Mouse (Mus musculus) ES-Bruce4 (cell line): ENCODE measurements around the gene Nop10. TPM values are rescaled to one million over a fixed set of nuclear protein-coding genes. Genes with fewer than 3 reads are reported as not detected.
A peak's percentile ranks its signal among the peaks of the same experiment; 100 is the strongest.
"Not testable (repeated sequence)": the region's sequence is repeated elsewhere in the genome, so short reads cannot be mapped to it uniquely, and the experiment has no call there.

Source experiments
- H3K27ac ChIP-seq: 2 replicates; pipeline ENCODE4 v1.5.1; 2012; ENCODE audit warnings: low read length, inconsistent platforms; ENCODE audit not compliant: insufficient read depth
- H3K27me3 ChIP-seq: 2 replicates; pipeline ENCODE4 v1.6.1; 2012; ENCODE audit warnings: mild to moderate bottlenecking, low read length, inconsistent platforms; ENCODE audit not compliant: control insufficient read depth, poor library complexity, insufficient read depth, severe bottlenecking
- H3K36me3 ChIP-seq: 2 replicates; pipeline ENCODE4 v1.6.1; 2012; ENCODE audit warnings: inconsistent platforms, mild to moderate bottlenecking, low read length, moderate library complexity; ENCODE audit not compliant: control insufficient read depth, poor library complexity, insufficient read depth, severe bottlenecking
- H3K4me1 ChIP-seq: one replicate; pipeline ENCODE4 v1.8.1; 2011; ENCODE audit warnings: low read length; ENCODE audit not compliant: control insufficient read depth, insufficient read depth
- H3K4me3 ChIP-seq: 2 replicates; pipeline ENCODE4 v1.5.1; 2011; ENCODE audit warnings: low read depth, mild to moderate bottlenecking, low read length
- H3K9ac ChIP-seq: 2 replicates; pipeline ENCODE4 v1.6.1; 2012; ENCODE audit warnings: low read depth, mild to moderate bottlenecking, inconsistent platforms; ENCODE audit not compliant: poor library complexity, severe bottlenecking
- H3K9me3 ChIP-seq: replicated peaks from 2 replicates; pipeline ENCODE4 v1.6.1; 2012; ENCODE audit warnings: mild to moderate bottlenecking, low read length, inconsistent platforms; ENCODE audit not compliant: control insufficient read depth, poor library complexity, insufficient read depth, severe bottlenecking
- CTCF ChIP-seq: IDR thresholded peaks from one replicate; pipeline ENCODE4 v1.8.1; 2011; ENCODE audit warnings: low read depth, low read length
- EP300 ChIP-seq: IDR thresholded peaks from 2 replicates; pipeline ENCODE4 v1.6.1; 2011; ENCODE audit warnings: low read depth, low read length; ENCODE audit not compliant: insufficient read depth
- POLR2A ChIP-seq: IDR thresholded peaks from one replicate; pipeline ENCODE4 v1.8.1; 2011; ENCODE audit warnings: low read length; ENCODE audit not compliant: insufficient read depth
- polyA plus RNA-seq: library from polyadenylated mRNA; stranded (reverse); fragments of >200 nt; gene quantifications from 2 replicates; pipeline ENCODE4 v1.2.4, GENCODE M21; 2011; ENCODE audit warnings: low read depth; ENCODE audit not compliant: missing spikeins, insufficient read depth, insufficient read length

The Nop10 gene
- polyA plus RNA-seq, 1 experiment, result 129 TPM

- Histone ChIP-seq H3K36me3 (no peaks in the 10 kb centered on the region), H3K27me3 (no peaks in the 10 kb centered on the region), H3K9me3 (no peaks in the 10 kb centered on the region), H3K4me3 (peak overlapping the region; percentile 58), H3K9ac (peak overlapping the region; percentile 79), H3K27ac (peak overlapping the region; percentile 51; the same call in 1 of the 2 replicates), H3K4me1 (no peaks in the 10 kb centered on the region)
- TF ChIP-seq POLR2A (no peak), CTCF (no peak), EP300 (peak; percentile 80)
Observed at GRCm38 (mm10) chr2:112284363-112285030, 22.8 kb downstream of the Nop10 start.

GRCm38 (mm10) chr2:112285031-112285390 lies 23.3 kb downstream of the Nop10 start:
- Histone ChIP-seq H3K4me1 (no peaks in the 10 kb centered on the region), H3K9me3 (no peaks in the 10 kb centered on the region), H3K36me3 (no peaks in the 10 kb centered on the region), H3K27me3 (no peaks in the 10 kb centered on the region), H3K9ac (peak overlapping the region; percentile 79), H3K4me3 (no peak overlapping the region), H3K27ac (no peak overlapping the region)
- TF ChIP-seq POLR2A, result no peak
- TF ChIP-seq CTCF, result no peak
- TF ChIP-seq EP300, result no peak

- not testable (repeated sequence) for H3K27ac ChIP-seq, H3K36me3 ChIP-seq, H3K9ac ChIP-seq, H3K4me3 ChIP-seq, H3K27me3 ChIP-seq, H3K9me3 ChIP-seq, H3K4me1 ChIP-seq
Observed at GRCm38 (mm10) chr2:112286062-112286461, 24.3 kb downstream of the Nop10 start.

- no peak for TF ChIP-seq EP300
- no peak for TF ChIP-seq CTCF
- no peak for TF ChIP-seq POLR2A
- H3K4me3 ChIP-seq, result no peak overlapping the region
- no peak overlapping the region for H3K27ac ChIP-seq
- H3K36me3 ChIP-seq, result no peaks in the 10 kb centered on the region
- no peak overlapping the region for H3K9ac ChIP-seq
- no peaks in the 10 kb centered on the region for H3K27me3 ChIP-seq
- no peaks in the 10 kb centered on the region for H3K4me1 ChIP-seq
- no peaks in the 10 kb centered on the region for H3K9me3 ChIP-seq
Observed at GRCm38 (mm10) chr2:112287059-112287458, 25.3 kb downstream of the Nop10 start.

- TF ChIP-seq EP300 (no peak), POLR2A (no peak), CTCF (no peak)
- no peaks in the 10 kb centered on the region for H3K4me1 ChIP-seq
- no peak overlapping the region for H3K27ac ChIP-seq
- H3K9me3 ChIP-seq, result no peaks in the 10 kb centered on the region
- no peaks in the 10 kb centered on the region for H3K36me3 ChIP-seq
- no peak overlapping the region for H3K4me3 ChIP-seq
- no peak overlapping the region for H3K9ac ChIP-seq
- H3K27me3 ChIP-seq, result no peaks in the 10 kb centered on the region
Observed at GRCm38 (mm10) chr2:112289507-112289906, 27.8 kb downstream of the Nop10 start.

GRCm38 (mm10) chr2:112292823-112293222 lies 31.1 kb downstream of the Nop10 start:
- TF ChIP-seq EP300 (no peak), CTCF (no peak), POLR2A (no peak)
- Histone ChIP-seq H3K27ac (no peak overlapping the region), H3K9me3 (no peaks in the 10 kb centered on the region), H3K36me3 (no peaks in the 10 kb centered on the region), H3K27me3 (no peaks in the 10 kb centered on the region), H3K4me1 (no peaks in the 10 kb centered on the region), H3K4me3 (no peak overlapping the region), H3K9ac (no peak overlapping the region)
